Mouse (Mus musculus) fibroblast of lung, adult 2 months (primary cell): ENCODE results near the gene Ap1s2.

ENCODE experiments used
- DNase-seq: peaks from one replicate; pipeline ENCODE4 v3.0.0-alpha.2; 2011; ENCODE audit warnings: low read depth

Ap1s2 gene

GRCm38 (mm10) chrX:163908337-163909250 is at the start of gene Ap1s2:
Gene Ap1s2 (plus strand): TSS chrX:163909017.
- DNase-seq = peak; percentile 81

GRCm38 (mm10) chrX:163867711-163868379 is 41.0 kb upstream of the Ap1s2 start:
- no peak for DNase-seq

- DNase-seq = no peak
Observed at GRCm38 (mm10) chrX:163868659-163869278, 40.0 kb upstream of the Ap1s2 start.

GRCm38 (mm10) chrX:163875932-163876331 is 32.9 kb upstream of the Ap1s2 start:
- DNase-seq = no peak

GRCm38 (mm10) chrX:163876636-163877035 is 32.2 kb upstream of the Ap1s2 start:
- DNase-seq = no peak

GRCm38 (mm10) chrX:163879039-163879438 is 29.8 kb upstream of the Ap1s2 start:
- no peak for DNase-seq

- no peak for DNase-seq
Observed at GRCm38 (mm10) chrX:163879461-163879860, 29.4 kb upstream of the Ap1s2 start.

- DNase-seq = peak; percentile 13
Observed at GRCm38 (mm10) chrX:163885539-163885981, 23.3 kb upstream of the Ap1s2 start.

GRCm38 (mm10) chrX:163897354-163897753 is 11.5 kb upstream of the Ap1s2 start:
- no peak for DNase-seq

- DNase-seq = no peak
Observed at GRCm38 (mm10) chrX:163899431-163900020, 9.3 kb upstream of the Ap1s2 start.

GRCm38 (mm10) chrX:163906861-163907260 is 2.0 kb upstream of the Ap1s2 start:
- no peak for DNase-seq

GRCm38 (mm10) chrX:163908003-163908336 is 847 bp upstream of the Ap1s2 start:
- DNase-seq = no peak

- no peak for DNase-seq
Observed at GRCm38 (mm10) chrX:163909381-163909780, 564 bp downstream of the Ap1s2 start.

- no peak for DNase-seq
Observed at GRCm38 (mm10) chrX:163912791-163913190, 4.0 kb downstream of the Ap1s2 start.

- DNase-seq = no peak
Observed at GRCm38 (mm10) chrX:163929550-163929949, 20.7 kb downstream of the Ap1s2 start.

GRCm38 (mm10) chrX:163934731-163935130 is 25.9 kb downstream of the Ap1s2 start:
- DNase-seq = no peak

- DNase-seq = peak; percentile 80
Observed at GRCm38 (mm10) chrX:163938587-163938986, 29.8 kb downstream of the Ap1s2 start.

GRCm38 (mm10) chrX:163944381-163944780 is 35.6 kb downstream of the Ap1s2 start:
- peak; percentile 4 for DNase-seq

- no peak for DNase-seq
Observed at GRCm38 (mm10) chrX:163951618-163952017, 42.8 kb downstream of the Ap1s2 start.

GRCm38 (mm10) chrX:163957381-163957780 is 48.6 kb downstream of the Ap1s2 start:
- no peak for DNase-seq

GRCm38 (mm10) chrX:163957803-163958466 is 49.1 kb downstream of the Ap1s2 start:
- DNase-seq = no peak

- peak; percentile 72 for DNase-seq
Observed at GRCm38 (mm10) chrX:163958467-163958875, 49.7 kb downstream of the Ap1s2 start, which contains the start of gene Zrsr2. Gene Zrsr2 (minus strand): TSS chrX:163958661.
